Mouse (Mus musculus): ENCODE data around the gene Esrra. TPM values are rescaled to one million over a fixed set of nuclear protein-coding genes. Genes with fewer than 3 reads are reported as not detected.
A peak's percentile ranks its signal among the peaks of the same experiment; 100 is the strongest.

Esrra gene
- total RNA-seq (2014; rRNA removed) (31.6 and 40.7 TPM in 2 replicates), polyA plus RNA-seq (2015; fragmentation: Nextera tagmentation; extraction: Ambion mirVana) (7.2 and 7.3 TPM in 2 replicates)

GRCm38 (mm10) chr19:6921647-6922567, at the start of gene Esrra:
Esrra (minus strand) TSS chr19:6921813.
- H3K36me3 ChIP-seq (ENCODE audit: insufficient read depth, low read length), result no peaks in the 10 kb centered on the region
- H3K27me3 ChIP-seq (ENCODE audit: insufficient read depth, low read length), result peaks cover 36% of the 10 kb centered on the region
- peak within 1 kb of the TSS; percentile 83 for H3K4me3 ChIP-seq (ENCODE audit: low read depth, low read length)
- no peak for TF ChIP-seq CTCF (IDR thresholded peaks at IDR 0.05)
- peak; percentile 93 for ATAC-seq (ENCODE audit: low FRiP score)
- peaks cover 16% of the 10 kb centered on the region for H3K4me1 ChIP-seq (ENCODE audit: insufficient read depth, low read length)
- peak within 1 kb of the TSS; percentile 84 for H3K9ac ChIP-seq (replicated peaks; ENCODE audit: low read length, poor library complexity, severe bottlenecking)
- under 1% methylated on average over 56 of the region's 66 CpGs for WGBS
- DNase-seq (ENCODE audit: low spot score), result peak; percentile 99
- H3K9me3 ChIP-seq (ENCODE audit: low read length), result no peaks in the 10 kb centered on the region
- H3K4me2 ChIP-seq (ENCODE audit: low read depth, low read length, poor library complexity, severe bottlenecking), result peak within 1 kb of the TSS; percentile 84
- H3K27ac ChIP-seq (ENCODE audit: low read depth, low read length), result peak within 1 kb of the TSS; percentile 74

DNA sequence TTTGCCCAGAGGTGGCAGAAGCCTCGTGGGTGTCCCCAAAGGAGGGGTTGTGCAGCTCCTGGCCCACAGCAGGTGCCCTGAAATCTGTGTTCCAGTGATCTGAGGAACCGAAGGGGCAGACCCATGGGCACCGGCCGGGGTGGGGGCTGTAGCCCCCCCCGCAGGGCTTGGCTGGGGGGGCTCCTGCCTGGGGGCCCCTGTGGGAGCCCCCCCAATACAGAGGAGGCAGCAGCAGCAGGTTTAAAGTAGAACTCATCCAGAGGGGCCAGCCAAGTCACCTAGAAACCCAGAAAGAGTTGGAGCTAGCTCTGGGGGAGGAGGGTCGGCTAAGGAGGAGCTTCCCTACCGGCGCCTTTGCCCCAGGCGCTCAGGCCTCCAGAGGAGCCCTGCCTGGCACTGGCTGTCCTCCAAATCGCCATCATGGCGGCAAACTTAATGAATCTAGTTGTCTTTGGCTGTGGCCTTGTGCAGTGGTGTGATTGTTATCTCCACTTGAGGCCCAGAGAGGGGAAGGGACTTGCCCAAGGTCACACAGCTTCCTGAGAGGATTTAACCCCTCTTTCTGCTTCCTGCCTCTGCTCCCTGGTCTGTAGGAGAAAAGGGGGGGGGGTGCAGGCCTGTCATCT, 49.0 kb upstream of the Esrra start:
- H3K4me1 ChIP-seq (ENCODE audit: insufficient read depth, low read length), result peaks cover under 1% of the 10 kb centered on the region; the same call in 1 of the 2 replicates
- no peak overlapping the region; the same call in 1 of the 2 replicates for H3K4me2 ChIP-seq (ENCODE audit: low read depth, low read length, poor library complexity, severe bottlenecking)
- DNase-seq (ENCODE audit: low spot score) (no peak), ATAC-seq (ENCODE audit: low FRiP score) (no peak)
- no peak for TF ChIP-seq CTCF (IDR thresholded peaks at IDR 0.05)
- no peaks in the 10 kb centered on the region for H3K9me3 ChIP-seq (ENCODE audit: low read length)
- H3K36me3 ChIP-seq (ENCODE audit: insufficient read depth, low read length), result no peaks in the 10 kb centered on the region
- WGBS, result 14% methylated on average over 11 of the region's 11 CpGs
- H3K9ac ChIP-seq (replicated peaks; ENCODE audit: low read length, poor library complexity, severe bottlenecking), result peak overlapping the region; percentile 29; the same call in 1 of the 2 replicates
- peaks cover 11% of the 10 kb centered on the region for H3K27me3 ChIP-seq (ENCODE audit: insufficient read depth, low read length)
- no peak overlapping the region for H3K27ac ChIP-seq (ENCODE audit: low read depth, low read length)
- peak overlapping the region; percentile 31; the same call in 1 of the 2 replicates for H3K4me3 ChIP-seq (ENCODE audit: low read depth, low read length)

- peak; percentile 26 for DNase-seq (ENCODE audit: low spot score)
- Histone ChIP-seq H3K36me3 (ENCODE audit: insufficient read depth, low read length) (no peaks in the 10 kb centered on the region), H3K9me3 (ENCODE audit: low read length) (no peaks in the 10 kb centered on the region), H3K4me2 (ENCODE audit: low read depth, low read length, poor library complexity, severe bottlenecking) (peak overlapping the region; percentile 43), H3K27ac (ENCODE audit: low read depth, low read length) (no peak overlapping the region), H3K27me3 (ENCODE audit: insufficient read depth, low read length) (peaks cover 11% of the 10 kb centered on the region), H3K9ac (replicated peaks; ENCODE audit: low read length, poor library complexity, severe bottlenecking) (peak overlapping the region; percentile 29; the same call in 1 of the 2 replicates), H3K4me1 (ENCODE audit: insufficient read depth, low read length) (no peaks in the 10 kb centered on the region), H3K4me3 (ENCODE audit: low read depth, low read length) (peak overlapping the region; percentile 31)
- WGBS, result 1% methylated on average over 53 of the region's 55 CpGs
- no peak for ATAC-seq (ENCODE audit: low FRiP score)
- TF ChIP-seq CTCF (IDR thresholded peaks at IDR 0.05), result peak; percentile 64
These were observed 48.2 kb upstream of the Esrra start for GRCm38 (mm10) chr19:6969665-6970381.

- Histone ChIP-seq H3K4me1 (ENCODE audit: insufficient read depth, low read length) (no peaks in the 10 kb centered on the region), H3K4me2 (ENCODE audit: low read depth, low read length, poor library complexity, severe bottlenecking) (peak overlapping the region; percentile 43), H3K27me3 (ENCODE audit: insufficient read depth, low read length) (peaks cover 11% of the 10 kb centered on the region), H3K27ac (ENCODE audit: low read depth, low read length) (no peak overlapping the region), H3K4me3 (ENCODE audit: low read depth, low read length) (peak overlapping the region; percentile 31), H3K36me3 (ENCODE audit: insufficient read depth, low read length) (no peaks in the 10 kb centered on the region), H3K9me3 (ENCODE audit: low read length) (no peaks in the 10 kb centered on the region), H3K9ac (replicated peaks; ENCODE audit: low read length, poor library complexity, severe bottlenecking) (no peak overlapping the region)
- no peak for DNase-seq (ENCODE audit: low spot score)
- ATAC-seq (ENCODE audit: low FRiP score), result no peak
- WGBS, result 2% methylated on average over 20 of the region's 20 CpGs
- no peak for TF ChIP-seq CTCF (IDR thresholded peaks at IDR 0.05)
These were observed 47.7 kb upstream of the Esrra start for GRCm38 (mm10) chr19:6969291-6969664.

DNA sequence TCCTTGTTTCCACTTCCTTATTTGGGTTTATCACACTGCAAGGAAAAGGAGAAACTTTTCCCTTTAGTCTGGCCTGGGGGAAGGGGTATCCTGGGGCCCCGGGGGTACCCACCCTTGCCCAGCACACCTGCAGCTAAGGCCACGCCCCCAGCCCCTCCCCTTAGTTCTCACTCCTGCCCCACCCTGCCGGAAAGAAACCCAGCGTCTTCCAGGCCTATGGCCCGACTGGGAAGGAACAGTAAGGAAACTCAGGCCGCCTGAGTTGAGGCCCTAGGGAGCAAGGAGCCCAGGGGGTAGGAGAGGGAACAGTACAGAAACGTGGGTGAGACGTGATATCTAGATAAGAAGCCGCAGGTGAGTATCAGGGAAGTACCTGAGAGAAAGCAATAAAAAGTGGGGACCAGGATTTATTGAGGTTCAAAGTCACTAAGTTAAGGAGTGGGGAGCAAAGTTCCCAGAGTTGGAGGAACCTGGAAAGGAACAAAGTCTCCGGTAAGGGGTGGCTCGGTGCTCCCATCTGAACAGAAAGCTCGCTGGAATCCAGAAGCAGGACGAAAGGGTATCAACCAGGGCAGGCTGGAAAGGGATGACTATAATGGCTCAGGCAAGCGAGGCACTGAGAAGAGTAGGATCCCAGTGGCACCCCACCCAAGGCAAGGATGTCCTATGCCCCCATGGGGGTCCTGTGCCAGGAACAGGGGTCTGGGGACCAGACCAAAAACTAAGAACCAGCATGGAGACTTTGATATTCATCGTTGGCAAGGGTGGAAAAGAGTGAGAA, 47.1 kb upstream of the Esrra start:
- Histone ChIP-seq H3K27me3 (ENCODE audit: insufficient read depth, low read length) (peaks cover 11% of the 10 kb centered on the region), H3K9me3 (ENCODE audit: low read length) (no peaks in the 10 kb centered on the region), H3K36me3 (ENCODE audit: insufficient read depth, low read length) (no peaks in the 10 kb centered on the region), H3K4me3 (ENCODE audit: low read depth, low read length) (peak overlapping the region; percentile 31), H3K27ac (ENCODE audit: low read depth, low read length) (no peak overlapping the region), H3K4me2 (ENCODE audit: low read depth, low read length, poor library complexity, severe bottlenecking) (peak overlapping the region; percentile 43), H3K4me1 (ENCODE audit: insufficient read depth, low read length) (no peaks in the 10 kb centered on the region), H3K9ac (replicated peaks; ENCODE audit: low read length, poor library complexity, severe bottlenecking) (no peak overlapping the region)
- 20% methylated on average over 15 of the region's 15 CpGs for WGBS
- ATAC-seq (ENCODE audit: low FRiP score), result no peak
- TF ChIP-seq CTCF (IDR thresholded peaks at IDR 0.05), result no peak
- DNase-seq (ENCODE audit: low spot score), result no peak
